In genomic region chr1:20653513-20654506, GRCm38 (mm10) we compare ENCODE assay signal across 22 mouse cellular contexts. TPM values are rescaled to one million over a fixed set of nuclear protein-coding genes. Genes with fewer than 3 reads are reported as not detected.
DNase-seq lines count a peak whose midpoint lies in the region; ATAC-seq and TF ChIP-seq lines count a peak whose summit lies in the region.
"Had no signal": no experiment of that assay in that cellular context is flagged by ENCODE, and none has a peak within 500 bp of the region (broad histone marks: within the 10 kb centered on the region; RNA-seq: fewer than 3 reads in every experiment).

No protein-coding gene starts in this region.

- 49% methylated on average over 6 of the region's 6 CpGs for WGBS in intestine, embryonic 15.5 days
- 34% methylated on average over 6 of the region's 6 CpGs for WGBS in intestine, postnatal 0 days
- WGBS in forebrain, embryonic 16.5 days: 79% methylated on average over 6 of the region's 6 CpGs

- no peak for TF ChIP-seq CTCF in intestine, postnatal 0 days (IDR thresholded peaks at IDR 0.05; ENCODE audit: low read depth)
- no peak for TF ChIP-seq CTCF in Patski (IDR thresholded peaks at IDR 0.05)

- H3K4me2 ChIP-seq in intestine, embryonic 15.5 days (replicated peaks): no peak overlapping the region
- no peak overlapping the region for H3K4me2 ChIP-seq in intestine, postnatal 0 days (replicated peaks; ENCODE audit: low read depth)
- no peak overlapping the region for H3K4me2 ChIP-seq in forebrain, embryonic 16.5 days (ENCODE audit: low read length)
- H3K4me2 ChIP-seq: forebrain, embryonic 13.5 days; heart, embryonic 13.5 days; hindbrain, embryonic 14.5 days; limb, embryonic 15.5 days; midbrain, embryonic 13.5 days; neural tube, embryonic 15.5 days had no signal

- intact Hi-C loops in heart, postnatal 36 days (cut with DNase I): no loop called here

- in situ Hi-C loops in Patski (cut with MboI; ENCODE audit: low pct_unique_long_range_greater_than_20kb): loop anchor here (5.0 kb wide), 1 partner anchor 37 kb away; the partner anchor contains the start of gene Pkhd1

- no peak overlapping the region for H3K9ac ChIP-seq in intestine, embryonic 15.5 days
- H3K9ac ChIP-seq in intestine, postnatal 0 days (ENCODE audit: low read depth, low read length): no peak overlapping the region
- no peak overlapping the region for H3K9ac ChIP-seq in forebrain, embryonic 16.5 days (replicated peaks; ENCODE audit: low read depth, low read length)
- H3K9ac ChIP-seq: forebrain, embryonic 13.5 days; heart, embryonic 13.5 days; hindbrain, embryonic 14.5 days; limb, embryonic 15.5 days; liver, postnatal 0 days; midbrain, embryonic 13.5 days; neural tube, embryonic 15.5 days had no signal

- DNase-seq in Patski (ENCODE audit: low read depth, low spot score): peak; percentile 92
- peak; percentile 73 to 90 for DNase-seq in kidney, adult 8-10 months
- DNase-seq in kidney, postnatal 14 days: peak; percentile 77
- no peak for DNase-seq in right cerebral cortex, postnatal 4 days
- DNase-seq in heart, postnatal 36 days: no peak
- DNase-seq: cerebellum, adult 8-10 months; gastrocnemius, postnatal 10 days; heart, adult 18-20 months; liver, postnatal 0 days; right cerebral cortex, postnatal 25 days had no signal

- no peaks in the 10 kb centered on the region for H3K4me1 ChIP-seq in intestine, embryonic 15.5 days (replicated peaks)
- no peaks in the 10 kb centered on the region for H3K4me1 ChIP-seq in intestine, postnatal 0 days (replicated peaks; ENCODE audit: control insufficient read depth, insufficient read depth, low read length)
- H3K4me1 ChIP-seq in forebrain, embryonic 16.5 days (replicated peaks; ENCODE audit: control insufficient read depth, insufficient read depth, low read length): no peaks in the 10 kb centered on the region
- H3K4me1 ChIP-seq: forebrain, embryonic 13.5 days; limb, embryonic 15.5 days; midbrain, embryonic 13.5 days; neural tube, embryonic 15.5 days had no signal

- H3K9me3 ChIP-seq in intestine, embryonic 15.5 days: no peaks in the 10 kb centered on the region
- no peaks in the 10 kb centered on the region for H3K9me3 ChIP-seq in intestine, postnatal 0 days (ENCODE audit: control insufficient read depth)
- no peaks in the 10 kb centered on the region for H3K9me3 ChIP-seq in forebrain, embryonic 16.5 days (ENCODE audit: control insufficient read depth, low read length)
- H3K9me3 ChIP-seq: forebrain, embryonic 13.5 days; G1E; heart, embryonic 13.5 days; limb, embryonic 15.5 days; midbrain, embryonic 13.5 days; neural tube, embryonic 15.5 days had no signal

- CTCF ChIA-PET in Patski (lab: Charles Lee): interaction anchor here (0.8 to 2.3 kb wide), 8 partner anchors 12 to 84 kb away, joined by 3 to 7 read pairs (median 3); partner anchors contain the start of gene Pkhd1

- no peak overlapping the region for H3K4me3 ChIP-seq in intestine, embryonic 15.5 days (replicated peaks)
- no peak overlapping the region for H3K4me3 ChIP-seq in intestine, postnatal 0 days (ENCODE audit: low read depth, low read length)
- H3K4me3 ChIP-seq in forebrain, embryonic 16.5 days (replicated peaks; ENCODE audit: low read length): no peak overlapping the region
- H3K4me3 ChIP-seq: forebrain, embryonic 13.5 days; heart, embryonic 13.5 days; limb, embryonic 15.5 days; midbrain, embryonic 13.5 days; neural tube, embryonic 15.5 days had no signal

- POLR2A ChIA-PET in Patski (lab: Charles Lee): interaction anchor here (4.1 kb wide), 1 partner anchor 37 kb away, joined by 24 read pairs; the partner anchor contains the start of gene Pkhd1

- peak; percentile 49; the same call in 1 of the 2 replicates for ATAC-seq in intestine, embryonic 15.5 days
- ATAC-seq in intestine, postnatal 0 days: no peak
- peak; percentile 85 for ATAC-seq in Patski
- ATAC-seq in forebrain, embryonic 16.5 days: no peak
- ATAC-seq: forebrain, embryonic 13.5 days; liver, postnatal 0 days; midbrain, embryonic 13.5 days had no signal

- no peak overlapping the region for H3K27ac ChIP-seq in intestine, embryonic 15.5 days
- no peak overlapping the region for H3K27ac ChIP-seq in intestine, postnatal 0 days (ENCODE audit: low read depth, low read length)
- no peak overlapping the region for H3K27ac ChIP-seq in forebrain, embryonic 16.5 days (ENCODE audit: low read length)
- H3K27ac ChIP-seq: forebrain, embryonic 13.5 days; heart, embryonic 13.5 days; hindbrain, embryonic 14.5 days; limb, embryonic 15.5 days; midbrain, embryonic 13.5 days; neural tube, embryonic 15.5 days had no signal

- no peaks in the 10 kb centered on the region for H3K27me3 ChIP-seq in intestine, embryonic 15.5 days (replicated peaks)
- H3K27me3 ChIP-seq in intestine, postnatal 0 days (replicated peaks; ENCODE audit: control insufficient read depth, insufficient read depth, low read length): no peaks in the 10 kb centered on the region
- no peaks in the 10 kb centered on the region for H3K27me3 ChIP-seq in Patski
- no peaks in the 10 kb centered on the region for H3K27me3 ChIP-seq in forebrain, embryonic 16.5 days (replicated peaks; ENCODE audit: control insufficient read depth, insufficient read depth, low read length)
- H3K27me3 ChIP-seq: forebrain, embryonic 13.5 days; heart, embryonic 13.5 days; limb, embryonic 15.5 days; midbrain, embryonic 13.5 days; neural tube, embryonic 15.5 days had no signal

- H3K36me3 ChIP-seq in intestine, embryonic 15.5 days: no peaks in the 10 kb centered on the region
- H3K36me3 ChIP-seq in intestine, postnatal 0 days (ENCODE audit: control insufficient read depth, insufficient read depth): no peaks in the 10 kb centered on the region
- H3K36me3 ChIP-seq in forebrain, embryonic 16.5 days (ENCODE audit: control insufficient read depth, insufficient read depth): no peaks in the 10 kb centered on the region
- H3K36me3 ChIP-seq: G1E; heart, embryonic 13.5 days; limb, embryonic 15.5 days; midbrain, embryonic 13.5 days; neural tube, embryonic 15.5 days had no signal

RNA-seq across cellular contexts. Expression of gene Pkhd1, which starts 35.9 kb away (rescaled TPM):
- polyA plus RNA-seq in intestine, embryonic 15.5 days (2015; fragmentation: Nextera tagmentation; extraction: Ambion mirVana): 0.54 and 0.86 TPM in 2 replicates
- 0.03 and 0.16 TPM in 2 replicates for polyA plus RNA-seq in intestine, postnatal 0 days (2015; fragmentation: Nextera tagmentation; extraction: Ambion mirVana)
- 58.4 TPM for polyA plus RNA-seq in Patski (2021)
- polyA plus RNA-seq in forebrain, embryonic 16.5 days (2015; fragmentation: Nextera tagmentation; extraction: Ambion mirVana): 0.01 TPM in 1 of 2 replicates, not detected in the other
- not detected for total RNA-seq in heart, postnatal 36 days (2021)
- total RNA-seq: heart, adult 18-20 months; heart, postnatal 25 days had no signal
- polyA plus RNA-seq: embryonic facial prominence, embryonic 11.5 days; forebrain, embryonic 13.5 days; G1E; heart, embryonic 13.5 days had no signal

Comparison
In these comparisons a context has a peak if more than half of its experiments do, and no peak if none do; other contexts are left out.
1. ATAC-seq: peak in intestine, embryonic 15.5 days (single experiment) and Patski (single experiment); none in intestine, postnatal 0 days (single experiment) and forebrain, embryonic 16.5 days (single experiment).
2. DNase-seq: peak in Patski (single experiment), kidney, adult 8-10 months (2 of 2) and kidney, postnatal 14 days (single experiment); none in right cerebral cortex, postnatal 4 days (single experiment) and heart, postnatal 36 days (0 of 2).
3. RNA of gene Pkhd1, which starts 35.9 kb away (polyA plus RNA-seq): 58.4 TPM in Patski (single experiment); 0.54 to 0.86 TPM in intestine, embryonic 15.5 days, 0.03 to 0.16 TPM in intestine, postnatal 0 days and 0.01 TPM in forebrain, embryonic 16.5 days; every median in the first group is over 10 times any median in the second.